Mouse (Mus musculus) 3134 (cell line): ENCODE results near the gene Esyt1.
"Not testable (repeated sequence)": the region's sequence is repeated elsewhere in the genome, so short reads cannot be mapped to it uniquely, and the experiment has no call there.

ENCODE experiments used
- DNase-seq: peaks from one replicate; pipeline ENCODE4 v3.0.0-alpha.2; 2011; ENCODE audit warnings: low spot score; ENCODE audit not compliant: insufficient read length; ENCODE audit errors: extremely low read depth

Esyt1 gene

GRCm38 (mm10) chr10:128525671-128526308, at the start of gene Esyt1:
TSS of gene Esyt1 (minus strand) at chr10:128525871.
- DNase-seq, result peak; percentile 98

GRCm38 (mm10) chr10:128575063-128575462, 49.4 kb upstream of the Esyt1 start:
- no peak for DNase-seq

- peak; percentile 100 for DNase-seq
Measured at GRCm38 (mm10) chr10:128565788-128566531, 40.3 kb upstream of the Esyt1 start, which contains the start of gene Pa2g4. TSS of gene Pa2g4 (minus strand) at chr10:128565987.

GRCm38 (mm10) chr10:128565206-128565787, 39.6 kb upstream of the Esyt1 start:
- peak; percentile 68 for DNase-seq

GRCm38 (mm10) chr10:128563544-128563943, 37.9 kb upstream of the Esyt1 start:
- no peak for DNase-seq

GRCm38 (mm10) chr10:128556963-128557362, 31.3 kb upstream of the Esyt1 start:
- DNase-seq, result no peak

GRCm38 (mm10) chr10:128556286-128556685, 30.6 kb upstream of the Esyt1 start:
- DNase-seq, result peak; percentile 42

- DNase-seq, result not testable (repeated sequence)
Measured at GRCm38 (mm10) chr10:128555567-128555966, 29.9 kb upstream of the Esyt1 start.

GRCm38 (mm10) chr10:128550144-128550823, 24.6 kb upstream of the Esyt1 start:
- DNase-seq, result not testable (repeated sequence)

GRCm38 (mm10) chr10:128549682-128550057, 24.0 kb upstream of the Esyt1 start:
- not testable (repeated sequence) for DNase-seq

- DNase-seq, result peak; percentile 98
Measured at GRCm38 (mm10) chr10:128548947-128549681, 23.4 kb upstream of the Esyt1 start, which contains the start of gene Rpl41. TSS of gene Rpl41 (minus strand) at chr10:128549305.

- peak; percentile 32 for DNase-seq
Measured at GRCm38 (mm10) chr10:128548051-128548791, 22.6 kb upstream of the Esyt1 start.

- DNase-seq, result peak; percentile 96
Measured at GRCm38 (mm10) chr10:128547361-128548032, 21.8 kb upstream of the Esyt1 start, which contains the start of gene Zc3h10. TSS of gene Zc3h10 (minus strand) at chr10:128547774.

GRCm38 (mm10) chr10:128546787-128547186, 21.1 kb upstream of the Esyt1 start:
- no peak for DNase-seq

- DNase-seq, result peak; percentile 44
Measured at GRCm38 (mm10) chr10:128546361-128546760, 20.7 kb upstream of the Esyt1 start.

GRCm38 (mm10) chr10:128545570-128545898, 19.9 kb upstream of the Esyt1 start:
- DNase-seq, result no peak

- no peak for DNase-seq
Measured at GRCm38 (mm10) chr10:128544674-128545569, 19.3 kb upstream of the Esyt1 start.

- DNase-seq, result no peak
Measured at GRCm38 (mm10) chr10:128544151-128544657, 18.5 kb upstream of the Esyt1 start.
